Mouse (Mus musculus) midbrain, embryonic 14.5 days (tissue): ENCODE measurements at regions not wholly inside any gene's neighbourhood (a gene's known extent, or its start where the extent isn't known, plus 50 kb on each side); places are given as distances from the start of the nearest gene placed in this dataset.

Experiments used
- ATAC-seq: fragments of 200-750 bp; cut with Nextera tagmentation; 2 replicates; pipeline ENCODE4 v1.8.0; 2017; ENCODE audit warnings: moderate number of reproducible peaks, moderate library complexity; ENCODE audit not compliant: low FRiP score, low TSS enrichment
- DNase-seq: peaks from one replicate; pipeline ENCODE4 v3.0.0-alpha.2; 2015
- H3K27ac ChIP-seq: fragments of 300-500 bp; sonication (generic); replicated peaks from 2 replicates; pipeline ENCODE4 v1.5.1; 2014; ENCODE audit warnings: mild to moderate bottlenecking, low read depth, low read length, moderate library complexity
- H3K27me3 ChIP-seq: fragments of 300-500 bp; sonication (generic); 2 replicates; pipeline ENCODE4 v1.6.1; 2014; ENCODE audit warnings: low read length, control low read depth, mixed read lengths; ENCODE audit not compliant: control insufficient read depth, insufficient read depth
- H3K36me3 ChIP-seq: fragments of 300-500 bp; sonication (generic); 2 replicates; pipeline ENCODE4 v1.6.1; 2014; ENCODE audit warnings: low read length, control low read depth; ENCODE audit not compliant: control insufficient read depth, insufficient read depth
- H3K4me1 ChIP-seq: fragments of 300-500 bp; sonication (generic); 2 replicates; pipeline ENCODE4 v1.6.1; 2014; ENCODE audit warnings: mild to moderate bottlenecking, antibody characterized with exemption, low read length, control low read depth; ENCODE audit not compliant: control insufficient read depth, insufficient read depth
- H3K4me2 ChIP-seq: fragments of 300-500 bp; sonication (generic); 2 replicates; pipeline ENCODE4 v1.6.1; 2014; ENCODE audit warnings: mild to moderate bottlenecking, low read length, moderate library complexity
- H3K4me3 ChIP-seq: fragments of 300-500 bp; sonication (generic); replicated peaks from 2 replicates; pipeline ENCODE4 v1.5.1; 2014; ENCODE audit warnings: low read depth, low read length
- H3K9ac ChIP-seq: fragments of 300-500 bp; sonication (generic); replicated peaks from 2 replicates; pipeline ENCODE4 v1.6.1; 2014; ENCODE audit warnings: mild to moderate bottlenecking, low read length, moderate library complexity
- H3K9me3 ChIP-seq: fragments of 300-500 bp; sonication (generic); 2 replicates; pipeline ENCODE4 v1.6.1; 2016; ENCODE audit warnings: low read length, control low read depth, mixed read lengths; ENCODE audit not compliant: control insufficient read depth
- WGBS: fragments of 180-500 bp; shearing (Covaris S2); extraction: QIAGEN DNeasy Blood & Tissue Kit; methylation state at CpG from one replicate; pipeline ENCODE4 v1.1.7; 2014; 5-methylcytosine and 5-hydroxymethylcytosine counted together

DNA sequence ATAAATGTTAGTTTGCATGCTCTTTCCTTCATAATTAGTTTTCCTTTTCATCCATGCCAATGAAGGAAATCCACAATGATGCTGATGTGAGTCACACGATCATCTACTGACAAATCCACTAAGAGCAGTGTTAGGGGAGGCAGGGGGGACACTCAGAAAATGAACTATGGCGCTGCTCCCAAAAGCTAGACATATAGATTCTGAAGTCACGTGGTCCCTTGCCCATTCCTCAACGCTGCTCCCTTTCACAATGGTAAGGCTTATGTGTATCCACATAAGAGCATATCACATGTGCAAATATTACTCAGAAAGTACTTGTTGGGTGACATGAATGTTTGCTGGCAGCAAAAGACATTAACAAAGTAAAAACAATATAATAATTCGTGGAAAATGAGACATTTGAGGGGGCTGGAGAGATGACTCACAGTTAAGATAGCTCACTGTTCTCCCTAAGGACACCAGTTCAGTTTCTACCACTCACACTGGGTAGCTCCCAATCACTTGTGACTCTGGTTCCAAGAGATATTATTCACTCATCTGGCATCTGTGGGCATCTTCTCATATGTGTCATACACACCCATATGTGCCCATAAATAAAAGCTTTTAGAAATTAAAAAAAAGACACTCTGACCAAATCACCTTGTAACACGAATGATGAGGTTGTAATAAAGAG lies 88.3 kb upstream of the Ccdc190 start:
- Histone ChIP-seq H3K27me3 (no peaks in the 10 kb centered on the region), H3K27ac (no peak overlapping the region), H3K36me3 (no peaks in the 10 kb centered on the region), H3K4me1 (no peaks in the 10 kb centered on the region), H3K4me3 (no peak overlapping the region), H3K4me2 (no peak overlapping the region), H3K9ac (no peak overlapping the region), H3K9me3 (no peaks in the 10 kb centered on the region)
- WGBS: 83% methylated on average over 6 of the region's 6 CpGs
- ATAC-seq (no peak), DNase-seq (no peak)

DNA sequence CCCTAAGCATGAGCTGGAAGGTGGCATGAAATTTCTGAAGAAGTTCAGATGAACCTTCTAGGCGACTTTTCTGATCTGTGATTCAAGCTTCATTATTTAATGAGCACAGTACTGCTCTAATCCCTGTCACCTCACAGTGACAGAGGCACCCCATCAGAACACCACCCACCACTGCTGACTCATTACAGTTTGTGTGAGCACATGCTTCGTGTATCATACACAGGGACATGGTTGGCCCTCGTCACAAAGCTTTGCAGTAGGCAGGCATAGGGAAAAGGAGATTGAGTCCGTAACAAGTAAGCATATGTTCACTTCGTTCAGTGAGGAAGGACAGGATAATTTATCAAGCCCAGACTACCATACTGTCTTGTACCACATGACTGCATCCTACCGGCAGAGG lies 85.9 kb upstream of the Rgs4 start:
- Histone ChIP-seq H3K27me3 (no peaks in the 10 kb centered on the region), H3K27ac (no peak overlapping the region), H3K4me1 (no peaks in the 10 kb centered on the region; the same call in 1 of the 2 replicates), H3K4me3 (no peak overlapping the region), H3K36me3 (no peaks in the 10 kb centered on the region), H3K4me2 (no peak overlapping the region), H3K9me3 (no peaks in the 10 kb centered on the region), H3K9ac (no peak overlapping the region)
- ATAC-seq: no peak
- 79% methylated on average over 6 of the region's 6 CpGs for WGBS
- DNase-seq: no peak

DNA sequence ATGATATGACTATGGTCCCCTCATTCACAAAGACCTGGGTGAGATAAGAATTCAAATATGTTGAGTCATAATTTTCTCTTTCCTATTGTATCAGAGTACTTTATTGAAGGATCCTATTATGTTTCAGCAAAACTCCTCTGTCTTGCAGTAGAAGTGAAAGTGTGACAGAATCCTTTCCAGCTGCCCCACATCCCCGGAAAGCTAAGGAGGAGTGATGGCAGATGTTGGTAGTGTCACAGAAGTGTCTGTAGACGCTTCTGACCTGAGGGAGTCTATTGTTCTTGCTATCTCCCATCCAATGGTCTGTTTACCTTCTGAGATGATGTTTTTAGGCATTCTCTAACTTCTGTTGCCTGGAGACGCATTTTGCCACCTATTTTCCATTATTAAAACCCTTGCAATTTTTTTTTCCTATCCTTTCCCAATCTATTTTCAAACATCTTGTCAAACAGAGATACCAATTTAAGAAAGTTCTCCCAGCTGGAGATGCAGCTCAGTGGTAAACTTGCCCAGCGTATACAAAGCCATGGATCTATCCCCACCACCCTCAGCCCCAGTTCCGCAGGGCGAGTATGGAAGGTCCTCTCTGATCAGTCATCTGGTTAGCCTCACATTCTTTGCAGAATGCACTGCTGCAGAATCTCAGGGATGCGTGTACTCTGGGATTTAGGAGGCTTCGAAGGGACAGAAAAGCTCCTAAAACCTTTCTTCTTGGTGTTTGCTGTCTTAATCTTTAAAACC lies 84.1 kb upstream of the Rgs4 start:
- no peak overlapping the region for H3K4me2 ChIP-seq
- H3K9me3 ChIP-seq: no peaks in the 10 kb centered on the region
- H3K9ac ChIP-seq: no peak overlapping the region
- no peaks in the 10 kb centered on the region for H3K36me3 ChIP-seq
- no peak overlapping the region for H3K27ac ChIP-seq
- H3K4me1 ChIP-seq: no peaks in the 10 kb centered on the region; the same call in 1 of the 2 replicates
- H3K27me3 ChIP-seq: no peaks in the 10 kb centered on the region
- H3K4me3 ChIP-seq: no peak overlapping the region
- ATAC-seq: no peak
- 44% methylated on average over 8 of the region's 8 CpGs for WGBS
- no peak for DNase-seq

DNA sequence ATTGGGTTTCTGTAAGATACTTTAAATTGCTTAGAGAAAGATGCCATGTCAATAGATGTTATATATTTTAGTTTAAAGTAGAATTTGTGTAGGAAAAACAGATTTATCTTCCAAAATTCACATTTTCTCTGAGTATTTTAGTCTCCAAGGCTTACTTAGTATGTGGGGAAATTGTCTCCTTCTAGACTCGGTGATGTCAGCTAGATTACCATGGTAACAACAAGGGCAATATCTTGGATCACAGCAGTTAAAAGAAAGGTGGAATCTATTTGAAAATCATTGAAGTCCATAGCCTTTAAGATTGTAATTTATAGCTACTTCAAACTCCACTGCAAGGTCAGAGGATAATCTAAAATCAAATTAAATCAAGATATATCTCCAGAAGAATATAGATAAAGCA lies 83.2 kb upstream of the Rgs4 start:
- Histone ChIP-seq H3K4me1 (no peaks in the 10 kb centered on the region; the same call in 1 of the 2 replicates), H3K27me3 (no peaks in the 10 kb centered on the region), H3K9me3 (no peaks in the 10 kb centered on the region), H3K27ac (no peak overlapping the region), H3K36me3 (no peaks in the 10 kb centered on the region), H3K4me2 (no peak overlapping the region), H3K9ac (no peak overlapping the region), H3K4me3 (no peak overlapping the region)
- 25% methylated on average over 1 of the region's 1 CpGs for WGBS
- ATAC-seq (no peak), DNase-seq (peak; percentile 49)

DNA sequence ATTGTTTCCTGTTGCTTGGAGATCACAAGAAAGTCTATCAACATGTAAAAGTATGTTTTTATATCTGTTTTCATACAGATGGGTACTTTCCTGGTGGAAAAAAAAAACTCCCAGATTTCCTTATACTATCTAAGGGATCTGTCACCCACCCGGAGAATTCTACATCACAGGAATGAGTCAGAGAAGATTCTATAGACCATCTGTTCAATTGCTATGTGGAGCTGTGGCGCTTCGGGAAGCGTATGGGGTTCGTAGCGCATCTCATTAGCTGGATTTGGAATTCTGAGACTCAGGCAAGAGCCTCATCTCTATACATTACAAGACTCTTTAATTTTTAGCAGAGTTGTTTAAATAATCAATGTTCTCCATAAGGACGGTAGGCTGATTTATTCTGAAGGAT lies 74.6 kb upstream of the Rgs4 start:
- Histone ChIP-seq H3K36me3 (no peaks in the 10 kb centered on the region), H3K9me3 (no peaks in the 10 kb centered on the region), H3K9ac (no peak overlapping the region), H3K4me2 (no peak overlapping the region), H3K4me3 (no peak overlapping the region), H3K27ac (no peak overlapping the region), H3K27me3 (no peaks in the 10 kb centered on the region), H3K4me1 (no peaks in the 10 kb centered on the region)
- 60% methylated on average over 7 of the region's 7 CpGs for WGBS
- ATAC-seq (no peak), DNase-seq (no peak)

DNA sequence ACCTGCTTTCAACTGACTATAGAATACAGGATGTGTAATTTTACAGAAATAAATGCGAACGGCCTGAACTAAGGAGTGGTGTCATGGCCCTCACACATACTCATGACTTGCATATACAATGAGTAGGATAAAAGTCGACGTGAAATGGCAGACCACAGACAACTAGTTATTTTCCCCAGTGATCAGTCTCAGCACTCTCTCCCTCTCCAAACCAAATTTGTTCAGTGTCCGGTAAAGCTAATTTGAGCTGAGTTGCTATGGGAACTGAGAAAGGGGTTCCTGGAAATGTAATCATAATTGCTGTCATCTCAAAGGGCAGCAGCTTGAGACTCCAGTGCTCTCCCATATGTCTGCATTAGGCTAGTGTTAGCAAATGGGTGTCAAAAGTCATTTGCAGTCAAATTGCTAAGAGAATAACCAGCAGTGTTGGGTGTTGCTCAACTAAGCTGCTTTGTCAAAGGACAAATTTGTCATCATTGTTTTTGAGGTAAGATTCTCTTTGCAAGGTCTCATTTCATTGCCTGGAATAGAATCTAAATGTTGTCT lies 72.0 kb upstream of the Rgs4 start:
- no peak overlapping the region for H3K4me3 ChIP-seq
- no peaks in the 10 kb centered on the region for H3K36me3 ChIP-seq
- H3K27ac ChIP-seq: no peak overlapping the region
- no peaks in the 10 kb centered on the region for H3K4me1 ChIP-seq
- H3K9me3 ChIP-seq: no peaks in the 10 kb centered on the region
- DNase-seq: no peak
- ATAC-seq: no peak
- no peak overlapping the region for H3K9ac ChIP-seq
- H3K4me2 ChIP-seq: no peak overlapping the region
- no peaks in the 10 kb centered on the region for H3K27me3 ChIP-seq
- 61% methylated on average over 5 of the region's 5 CpGs for WGBS

DNA sequence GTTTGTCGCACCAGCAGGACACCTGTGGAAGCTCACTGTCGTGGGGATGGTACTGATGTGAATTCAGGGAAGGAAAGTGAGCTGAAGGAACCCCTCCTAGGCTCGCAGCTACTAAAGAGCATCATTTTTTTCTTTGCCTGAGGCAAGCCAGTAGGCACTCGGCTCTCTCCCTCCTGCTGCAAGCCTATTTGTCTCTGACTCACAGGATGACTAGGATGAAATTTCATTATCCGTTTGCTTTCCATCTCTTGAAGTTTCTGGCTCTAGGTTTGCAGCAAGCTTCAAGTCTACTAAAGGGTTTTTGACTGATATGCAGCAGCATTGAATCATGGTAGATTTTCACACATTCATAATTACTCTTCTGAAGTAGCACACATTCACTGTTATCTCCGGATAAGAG lies 69.5 kb upstream of the Rgs4 start:
- 66% methylated on average over 6 of the region's 6 CpGs for WGBS
- no peaks in the 10 kb centered on the region for H3K9me3 ChIP-seq
- no peak overlapping the region for H3K4me3 ChIP-seq
- no peak overlapping the region for H3K9ac ChIP-seq
- H3K4me2 ChIP-seq: no peak overlapping the region
- ATAC-seq (no peak), DNase-seq (no peak)
- no peak overlapping the region for H3K27ac ChIP-seq
- no peaks in the 10 kb centered on the region for H3K4me1 ChIP-seq
- H3K36me3 ChIP-seq: no peaks in the 10 kb centered on the region
- H3K27me3 ChIP-seq: no peaks in the 10 kb centered on the region

DNA sequence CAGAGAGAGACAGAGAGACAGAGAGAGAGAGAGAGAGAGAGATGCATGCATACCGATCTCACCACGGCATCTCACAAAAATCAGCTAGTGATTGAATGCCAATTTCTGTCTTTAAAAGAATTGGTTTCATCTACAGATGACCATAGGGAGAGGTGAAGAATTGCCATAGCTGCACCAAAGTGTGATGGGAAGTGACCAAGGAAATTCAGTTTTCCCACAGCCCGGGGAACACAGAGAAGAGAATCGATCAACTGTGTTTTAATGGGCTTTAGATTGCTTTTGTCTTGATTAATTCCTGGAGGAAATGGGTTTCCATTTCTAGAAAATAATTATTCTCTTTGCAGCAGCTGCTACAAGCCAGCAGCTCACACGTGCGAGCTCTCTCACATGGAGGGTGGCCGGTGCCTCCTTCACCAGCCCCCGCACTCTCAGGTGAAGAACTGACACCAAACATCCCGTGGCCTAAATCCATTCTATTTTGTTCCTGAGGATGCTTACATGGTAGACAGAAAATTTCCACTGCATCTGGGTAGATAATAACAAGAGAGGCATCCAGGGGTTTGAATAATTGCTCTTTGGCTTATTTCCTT lies 65.2 kb upstream of the Rgs4 start:
- Histone ChIP-seq H3K36me3 (no peaks in the 10 kb centered on the region), H3K9ac (no peak overlapping the region), H3K4me2 (no peak overlapping the region), H3K4me3 (no peak overlapping the region), H3K9me3 (no peaks in the 10 kb centered on the region), H3K27ac (0 out of 2 replicates have a peak overlapping the region, but pooled peaks have one; percentile 49), H3K27me3 (no peaks in the 10 kb centered on the region), H3K4me1 (no peaks in the 10 kb centered on the region)
- ATAC-seq (no peak), DNase-seq (no peak)
- 69% methylated on average over 9 of the region's 9 CpGs for WGBS
